Mouse (Mus musculus) testis, adult 2 months (tissue): ENCODE results near the gene Ptprd. TPM values are rescaled to one million over a fixed set of nuclear protein-coding genes. Genes with fewer than 3 reads are reported as not detected.

ENCODE experiments used
- H3K27ac ChIP-seq: fragments of 200-500 bp; 2 replicates; pipeline ENCODE4 v1.5.1; 2012; ENCODE audit warnings: low read depth, low read length; ENCODE audit not compliant: control insufficient read depth, insufficient read depth
- H3K27me3 ChIP-seq: fragments of 200-500 bp; 2 replicates; pipeline ENCODE4 v1.6.1; 2012; ENCODE audit warnings: mild to moderate bottlenecking, low read length, moderate library complexity; ENCODE audit not compliant: control insufficient read depth, insufficient read depth
- H3K36me3 ChIP-seq: fragments of 200-500 bp; 2 replicates; pipeline ENCODE4 v1.6.1; 2012; ENCODE audit warnings: mild to moderate bottlenecking, low read length; ENCODE audit not compliant: control insufficient read depth, insufficient read depth
- H3K4me1 ChIP-seq: fragments of 200-500 bp; 2 replicates; pipeline ENCODE4 v1.6.1; 2012; ENCODE audit warnings: low read length; ENCODE audit not compliant: control insufficient read depth, insufficient read depth
- H3K4me3 ChIP-seq: fragments of 200-500 bp; 2 replicates; pipeline ENCODE4 v1.5.1; 2012; ENCODE audit warnings: low read depth, mild to moderate bottlenecking, low read length, moderate library complexity, mixed read lengths; ENCODE audit not compliant: control insufficient read depth
- CTCF ChIP-seq: fragments of 200-500 bp; IDR thresholded peaks from 2 replicates; pipeline ENCODE4 v1.5.1; 2012; ENCODE audit warnings: low read depth, mild to moderate bottlenecking, inconsistent platforms, low read length, moderate library complexity; ENCODE audit not compliant: control insufficient read depth, insufficient read depth, insufficient replicate concordance
- POLR2A ChIP-seq: fragments of 200-500 bp; IDR thresholded peaks from 2 replicates; pipeline ENCODE4 v1.6.1; 2012; ENCODE audit warnings: low read depth, mild to moderate bottlenecking, inconsistent platforms, low read length, moderate library complexity; ENCODE audit not compliant: control insufficient read depth
- polyA plus RNA-seq: library from polyadenylated mRNA; depleted of rRNA; stranded (reverse); fragments of >200 nt; gene quantifications from 2 replicates; pipeline ENCODE4 v1.2.3, GENCODE M21; 2012

Ptprd gene
- polyA plus RNA-seq, 1 experiment, result 3.4 TPM

DNA sequence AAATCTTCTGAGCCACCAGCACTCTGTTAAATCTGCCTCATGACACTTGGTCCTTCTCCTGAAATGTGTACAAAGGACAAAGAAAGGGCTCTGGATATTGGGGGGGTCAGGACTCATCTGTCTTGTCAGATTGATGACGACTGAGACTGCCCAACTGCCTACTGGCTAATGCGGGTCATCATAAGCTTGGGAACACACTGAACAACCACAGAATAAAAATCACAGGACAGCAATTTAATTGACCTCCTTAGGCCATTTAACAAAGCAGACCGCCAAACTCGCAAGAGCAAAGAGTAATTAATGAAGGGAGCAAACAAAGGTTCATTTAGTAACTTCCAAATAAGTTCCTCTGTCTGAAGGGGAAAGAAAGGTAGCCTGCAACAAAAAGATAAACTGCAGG, 2215.9 kb downstream of the Ptprd start:
- H3K4me1 ChIP-seq, result no peaks in the 10 kb centered on the region
- no peaks in the 10 kb centered on the region for H3K27me3 ChIP-seq
- H3K36me3 ChIP-seq, result no peaks in the 10 kb centered on the region
- H3K27ac ChIP-seq, result no peak overlapping the region
- no peak for TF ChIP-seq POLR2A
- no peak for TF ChIP-seq CTCF
- H3K4me3 ChIP-seq, result no peak overlapping the region

DNA sequence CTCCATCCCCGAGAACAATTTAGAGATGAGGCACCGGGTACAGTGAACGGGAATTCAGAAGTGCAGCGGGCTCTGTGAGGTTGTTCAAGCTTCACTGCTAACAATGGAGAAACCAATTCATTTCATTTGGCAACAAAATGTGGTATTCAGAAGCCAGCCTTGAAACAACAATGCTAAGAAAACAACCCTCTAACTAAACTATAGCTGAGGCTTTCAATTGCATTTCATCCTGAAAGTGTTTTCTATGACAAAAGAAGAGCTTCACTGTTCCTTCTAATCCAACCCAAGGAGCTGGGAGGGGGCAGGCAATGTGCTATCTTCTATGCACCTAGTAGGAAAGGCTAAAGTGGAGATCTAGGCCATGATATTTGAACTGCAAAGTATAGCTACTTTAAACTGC, 2217.2 kb downstream of the Ptprd start:
- no peak for TF ChIP-seq POLR2A
- no peak for TF ChIP-seq CTCF
- H3K4me1 ChIP-seq, result no peaks in the 10 kb centered on the region
- H3K36me3 ChIP-seq, result no peaks in the 10 kb centered on the region
- H3K4me3 ChIP-seq, result no peak overlapping the region
- H3K27ac ChIP-seq, result no peak overlapping the region
- H3K27me3 ChIP-seq, result no peaks in the 10 kb centered on the region

DNA sequence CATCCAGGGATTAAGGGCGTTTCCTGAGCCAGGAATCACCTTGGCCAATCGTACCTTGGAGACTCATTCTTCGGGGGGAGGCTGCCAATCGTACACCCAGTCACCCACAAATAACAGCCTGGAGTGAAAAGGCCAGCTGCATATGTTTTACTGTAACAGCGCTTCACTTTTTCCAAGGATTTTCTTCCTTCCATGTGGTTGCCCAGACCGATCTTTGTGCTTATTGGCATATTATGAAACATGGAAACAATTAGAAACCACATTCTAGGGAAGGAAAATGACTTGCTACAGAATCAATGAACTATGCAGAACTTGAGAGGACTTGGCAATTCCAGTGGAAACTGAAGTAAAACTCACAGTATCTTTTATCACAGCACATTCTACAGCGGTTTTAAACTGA, 2218.7 kb downstream of the Ptprd start:
- Histone ChIP-seq H3K27me3 (no peaks in the 10 kb centered on the region), H3K36me3 (no peaks in the 10 kb centered on the region), H3K4me1 (no peaks in the 10 kb centered on the region), H3K4me3 (no peak overlapping the region), H3K27ac (no peak overlapping the region)
- TF ChIP-seq CTCF (no peak), POLR2A (no peak)

DNA sequence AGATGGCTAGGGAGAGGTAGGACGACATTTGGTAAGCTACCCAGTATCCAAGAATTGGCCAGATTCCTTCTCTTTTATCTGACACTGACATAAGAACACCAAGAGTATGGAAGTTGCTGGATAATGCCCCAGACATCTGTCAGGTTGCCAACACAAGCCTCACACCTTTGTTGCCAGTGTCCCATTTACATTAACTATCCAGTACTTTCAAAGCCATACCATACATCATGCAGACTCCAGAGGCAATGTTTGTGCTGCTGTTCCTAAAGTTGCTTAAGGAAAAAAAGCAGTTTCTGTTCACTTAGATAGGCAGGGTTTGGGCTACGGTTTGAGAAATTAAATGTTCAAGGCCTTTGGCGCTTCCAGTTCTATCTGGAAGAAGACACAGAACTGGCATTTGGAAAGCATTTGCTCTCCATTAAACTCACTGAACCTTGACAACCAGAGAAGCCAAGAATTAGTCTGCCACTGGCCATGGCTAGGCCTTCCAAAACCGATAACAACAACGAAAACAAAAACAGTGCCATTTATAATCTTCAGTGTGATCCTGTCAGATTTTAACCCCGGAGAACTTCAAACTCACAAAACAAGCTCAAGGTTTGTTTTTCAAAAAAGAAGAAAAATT, 2220.0 kb downstream of the Ptprd start:
- H3K36me3 ChIP-seq, result no peaks in the 10 kb centered on the region
- no peaks in the 10 kb centered on the region for H3K27me3 ChIP-seq
- 0 out of 2 replicates have a peak overlapping the region, but pooled peaks have one; percentile 29 for H3K27ac ChIP-seq
- no peak for TF ChIP-seq POLR2A
- no peak for TF ChIP-seq CTCF
- no peaks in the 10 kb centered on the region for H3K4me1 ChIP-seq
- no peak overlapping the region for H3K4me3 ChIP-seq

DNA sequence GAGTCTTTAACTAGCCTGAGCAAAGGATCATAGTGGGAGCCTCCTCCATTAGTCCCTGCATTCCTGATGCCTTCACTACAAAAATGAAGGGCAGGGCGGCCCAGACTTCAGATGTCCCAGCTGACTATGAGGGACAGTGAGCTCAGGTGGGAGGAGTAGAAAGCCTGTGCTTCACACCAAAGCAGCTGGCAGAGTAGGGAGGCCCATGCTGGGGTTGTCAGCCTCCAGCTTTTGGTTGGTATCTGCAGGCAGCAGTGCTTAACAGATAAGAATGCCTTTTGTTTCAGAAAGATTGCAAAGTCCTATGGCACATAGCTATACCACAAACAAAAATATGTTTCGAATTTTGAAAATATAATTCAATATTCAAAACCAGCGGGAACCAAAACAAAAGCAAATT, 2237.0 kb downstream of the Ptprd start:
- Histone ChIP-seq H3K27ac (no peak overlapping the region), H3K27me3 (no peaks in the 10 kb centered on the region), H3K4me1 (no peaks in the 10 kb centered on the region), H3K4me3 (no peak overlapping the region), H3K36me3 (no peaks in the 10 kb centered on the region)
- TF ChIP-seq CTCF (no peak), POLR2A (no peak)

DNA sequence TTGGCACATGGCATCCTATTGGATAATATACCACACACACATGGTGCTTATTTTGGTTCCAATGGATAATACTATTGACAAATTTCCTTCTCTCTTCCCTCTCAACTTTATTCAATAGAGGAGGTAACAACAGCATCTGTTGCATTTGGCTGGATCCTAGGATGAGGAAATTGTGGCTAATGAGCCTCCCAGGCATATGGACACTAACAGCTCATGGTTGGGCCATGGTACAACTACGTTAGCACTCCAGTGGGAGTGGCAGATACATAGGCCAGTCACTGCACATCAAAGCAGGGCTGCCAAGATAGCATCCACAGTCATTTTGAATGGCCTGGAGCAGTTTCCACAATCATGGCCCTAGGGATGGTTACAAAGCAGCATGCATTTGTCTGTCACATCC, 2238.4 kb downstream of the Ptprd start:
- Histone ChIP-seq H3K36me3 (no peaks in the 10 kb centered on the region), H3K4me1 (no peaks in the 10 kb centered on the region), H3K27ac (no peak overlapping the region), H3K4me3 (no peak overlapping the region), H3K27me3 (no peaks in the 10 kb centered on the region)
- TF ChIP-seq POLR2A, result no peak
- TF ChIP-seq CTCF, result no peak

DNA sequence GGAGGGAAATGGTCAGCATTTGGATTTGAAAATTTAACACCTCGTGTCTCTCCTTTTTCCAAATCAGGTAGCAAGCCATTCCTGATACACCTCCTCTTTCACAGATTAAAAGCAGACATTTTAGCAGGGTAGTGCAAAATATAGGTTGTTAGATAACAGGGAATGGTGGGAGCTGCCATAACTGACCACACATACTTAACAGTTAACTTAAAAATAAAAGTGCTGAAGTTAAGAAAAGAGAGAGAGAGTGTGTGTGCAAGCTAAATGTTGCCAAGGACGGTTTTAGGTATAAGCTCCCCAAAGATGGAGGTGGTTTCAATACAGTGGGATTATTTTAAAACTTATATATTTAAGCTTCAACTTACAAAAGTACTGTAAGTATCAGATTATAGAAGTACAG, 2241.8 kb downstream of the Ptprd start:
- H3K27me3 ChIP-seq, result no peaks in the 10 kb centered on the region
- no peak overlapping the region for H3K27ac ChIP-seq
- H3K4me1 ChIP-seq, result no peaks in the 10 kb centered on the region
- H3K4me3 ChIP-seq, result no peak overlapping the region
- TF ChIP-seq POLR2A (no peak), CTCF (no peak)
- H3K36me3 ChIP-seq, result no peaks in the 10 kb centered on the region

DNA sequence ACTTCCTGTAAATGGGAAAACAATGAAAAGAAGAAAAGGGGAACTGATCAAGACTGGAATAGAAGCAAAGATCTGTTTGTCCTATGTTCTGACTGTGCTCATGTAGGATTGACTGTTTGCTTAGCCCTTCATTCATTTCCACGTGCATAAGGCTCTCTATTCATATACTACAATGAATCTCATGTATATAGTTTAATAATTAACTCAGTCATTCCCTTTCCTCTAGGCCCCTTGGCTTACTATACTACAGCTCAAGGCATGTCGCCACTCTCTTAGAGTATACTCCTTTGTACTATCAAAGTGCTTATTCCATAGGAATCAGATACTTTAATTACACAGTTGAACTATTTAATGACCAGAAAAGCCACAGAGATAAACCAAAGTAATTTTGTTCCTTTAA, 2243.1 kb downstream of the Ptprd start:
- H3K4me1 ChIP-seq, result no peaks in the 10 kb centered on the region

More for the DNA sequence above, 2243.1 kb downstream of the Ptprd start:
- no peaks in the 10 kb centered on the region for H3K27me3 ChIP-seq
- no peak overlapping the region for H3K27ac ChIP-seq
- no peak for TF ChIP-seq CTCF
- TF ChIP-seq POLR2A, result no peak
- no peak overlapping the region for H3K4me3 ChIP-seq
- H3K36me3 ChIP-seq, result no peaks in the 10 kb centered on the region
